In genomic region chr6:93909976-93910375, GRCm38 (mm10) we compare ENCODE assay signal across 15 mouse cellular contexts.
DNase-seq lines count a peak whose midpoint lies in the region; ATAC-seq and TF ChIP-seq lines count a peak whose summit lies in the region.
"Had no signal": no experiment of that assay in that cellular context is flagged by ENCODE, and none has a peak within 500 bp of the region (broad histone marks: within the 10 kb centered on the region; RNA-seq: fewer than 3 reads in every experiment).

No protein-coding gene starts in this region.

- TF ChIP-seq CTCF in hindbrain, postnatal 0 days (IDR thresholded peaks at IDR 0.05; ENCODE audit: low read depth), result 0 out of 2 replicates have a peak, but pooled peaks have one; percentile 3

- peak overlapping the region; percentile 20; the same call in 1 of the 2 replicates for H3K4me2 ChIP-seq in forebrain, embryonic 11.5 days (ENCODE audit: low read depth, low read length, severe bottlenecking)
- peak overlapping the region; percentile 88 for H3K4me2 ChIP-seq in forebrain, embryonic 16.5 days (ENCODE audit: low read length)
- peak overlapping the region; percentile 68 for H3K4me2 ChIP-seq in hindbrain, postnatal 0 days (ENCODE audit: low read depth, low read length)
- peak overlapping the region; percentile 61 for H3K4me2 ChIP-seq in neural tube, embryonic 12.5 days (replicated peaks)
- H3K4me2 ChIP-seq in heart, embryonic 11.5 days, result no peak overlapping the region
- H3K4me2 ChIP-seq: liver, embryonic 12.5 days had no signal

- no peak overlapping the region for H3K4me3 ChIP-seq in forebrain, embryonic 11.5 days (ENCODE audit: low read depth, low read length)
- H3K4me3 ChIP-seq in forebrain, embryonic 16.5 days (replicated peaks; ENCODE audit: low read length), result no peak overlapping the region
- H3K4me3 ChIP-seq in hindbrain, postnatal 0 days (ENCODE audit: low read length), result peak overlapping the region; percentile 6; the same call in 1 of the 2 replicates
- no peak overlapping the region for H3K4me3 ChIP-seq in neural tube, embryonic 12.5 days
- no peak overlapping the region for H3K4me3 ChIP-seq in heart, embryonic 11.5 days (ENCODE audit: low read depth, low read length)
- H3K4me3 ChIP-seq: limb, embryonic 10.5 days; liver, embryonic 12.5 days had no signal

- no peaks in the 10 kb centered on the region for H3K9me3 ChIP-seq in forebrain, embryonic 11.5 days (ENCODE audit: control insufficient read depth, low read length)
- no peaks in the 10 kb centered on the region for H3K9me3 ChIP-seq in forebrain, embryonic 16.5 days (ENCODE audit: control insufficient read depth, low read length)
- no peaks in the 10 kb centered on the region for H3K9me3 ChIP-seq in hindbrain, postnatal 0 days (ENCODE audit: low read length)
- H3K9me3 ChIP-seq in neural tube, embryonic 12.5 days, result no peaks in the 10 kb centered on the region
- H3K9me3 ChIP-seq in heart, embryonic 11.5 days (replicated peaks; ENCODE audit: control insufficient read depth, low read length), result no peaks in the 10 kb centered on the region
- H3K9me3 ChIP-seq: limb, embryonic 10.5 days; liver, embryonic 12.5 days had no signal

- no peak for DNase-seq in forebrain, embryonic 11.5 days (ENCODE audit: low spot score)
- DNase-seq in hindbrain, postnatal 0 days (ENCODE audit: low spot score), result no peak
- no peak for DNase-seq in spleen, postnatal 14 days (ENCODE audit: low spot score in 2 of 2)
- DNase-seq in right cerebral cortex, adult 2 months (ENCODE audit: low spot score in 2 of 2), result no peak
- DNase-seq: cerebellum, adult 11-12 months; gastrocnemius, postnatal 25 days; kidney, adult 2 months; kidney, postnatal 25 days; right cerebral cortex, adult 18-20 months; thymus, postnatal 36 days had no signal

- no peak for ATAC-seq in forebrain, embryonic 11.5 days (replicated peaks; ENCODE audit: low FRiP score)
- no peak for ATAC-seq in forebrain, embryonic 16.5 days
- no peak for ATAC-seq in hindbrain, postnatal 0 days
- no peak for ATAC-seq in neural tube, embryonic 12.5 days (ENCODE audit: low FRiP score, low read depth)
- ATAC-seq in heart, embryonic 11.5 days (replicated peaks; ENCODE audit: insufficient number of reproducible peaks, low FRiP score, low TSS enrichment), result no peak
- ATAC-seq: liver, embryonic 12.5 days had no signal

- H3K27me3 ChIP-seq in forebrain, embryonic 11.5 days (ENCODE audit: control insufficient read depth, insufficient read depth, low read length), result no peaks in the 10 kb centered on the region
- no peaks in the 10 kb centered on the region for H3K27me3 ChIP-seq in forebrain, embryonic 16.5 days (replicated peaks; ENCODE audit: control insufficient read depth, insufficient read depth, low read length)
- H3K27me3 ChIP-seq in hindbrain, postnatal 0 days (ENCODE audit: insufficient read depth, low read length), result no peaks in the 10 kb centered on the region
- no peaks in the 10 kb centered on the region for H3K27me3 ChIP-seq in neural tube, embryonic 12.5 days (replicated peaks)
- no peaks in the 10 kb centered on the region for H3K27me3 ChIP-seq in heart, embryonic 11.5 days (ENCODE audit: control insufficient read depth, insufficient read depth, low read length)

- WGBS in forebrain, embryonic 11.5 days, result 87% methylated on average over 4 of the region's 4 CpGs
- 43% methylated on average over 4 of the region's 4 CpGs for WGBS in forebrain, embryonic 16.5 days
- WGBS in hindbrain, postnatal 0 days, result 58% methylated on average over 4 of the region's 4 CpGs
- 85% methylated on average over 4 of the region's 4 CpGs for WGBS in neural tube, embryonic 12.5 days
- WGBS in heart, embryonic 11.5 days (ENCODE audit: insufficient replicate concordance), result 85% methylated on average over 4 of the region's 4 CpGs

- peaks cover 24% of the 10 kb centered on the region for H3K4me1 ChIP-seq in forebrain, embryonic 11.5 days (replicated peaks; ENCODE audit: control insufficient read depth, insufficient read depth, low read length)
- H3K4me1 ChIP-seq in forebrain, embryonic 16.5 days (replicated peaks; ENCODE audit: control insufficient read depth, insufficient read depth, low read length), result peaks cover 42% of the 10 kb centered on the region
- H3K4me1 ChIP-seq in hindbrain, postnatal 0 days (ENCODE audit: insufficient read depth, low read length), result peaks cover 6% of the 10 kb centered on the region; the same call in 1 of the 2 replicates
- peaks cover 45% of the 10 kb centered on the region for H3K4me1 ChIP-seq in neural tube, embryonic 12.5 days
- peaks cover 21% of the 10 kb centered on the region for H3K4me1 ChIP-seq in heart, embryonic 11.5 days (ENCODE audit: control insufficient read depth, insufficient read depth, low read length)

- no peak overlapping the region for H3K27ac ChIP-seq in forebrain, embryonic 11.5 days (ENCODE audit: low read depth, low read length)
- H3K27ac ChIP-seq in forebrain, embryonic 16.5 days (ENCODE audit: low read length), result no peak overlapping the region
- no peak overlapping the region for H3K27ac ChIP-seq in hindbrain, postnatal 0 days
- H3K27ac ChIP-seq in neural tube, embryonic 12.5 days, result no peak overlapping the region
- H3K27ac ChIP-seq in heart, embryonic 11.5 days (ENCODE audit: low read depth, low read length), result no peak overlapping the region
- H3K27ac ChIP-seq: limb, embryonic 10.5 days; liver, embryonic 12.5 days had no signal

- H3K36me3 ChIP-seq in forebrain, embryonic 11.5 days (ENCODE audit: control insufficient read depth, insufficient read depth, low read length), result no peaks in the 10 kb centered on the region
- H3K36me3 ChIP-seq in forebrain, embryonic 16.5 days (ENCODE audit: control insufficient read depth, insufficient read depth), result no peaks in the 10 kb centered on the region
- H3K36me3 ChIP-seq in hindbrain, postnatal 0 days (ENCODE audit: insufficient read depth, low read length), result no peaks in the 10 kb centered on the region
- no peaks in the 10 kb centered on the region for H3K36me3 ChIP-seq in neural tube, embryonic 12.5 days
- H3K36me3 ChIP-seq in heart, embryonic 11.5 days (ENCODE audit: control insufficient read depth, insufficient read depth, low read length), result no peaks in the 10 kb centered on the region
- H3K36me3 ChIP-seq: limb, embryonic 10.5 days; liver, embryonic 12.5 days had no signal

- H3K9ac ChIP-seq in forebrain, embryonic 11.5 days (ENCODE audit: low read length), result 0 out of 2 replicates have a peak overlapping the region, but pooled peaks have one; percentile 10
- H3K9ac ChIP-seq in forebrain, embryonic 16.5 days (replicated peaks; ENCODE audit: low read depth, low read length), result no peak overlapping the region
- H3K9ac ChIP-seq in hindbrain, postnatal 0 days (replicated peaks; ENCODE audit: low read length), result no peak overlapping the region
- H3K9ac ChIP-seq in neural tube, embryonic 12.5 days, result no peak overlapping the region
- no peak overlapping the region for H3K9ac ChIP-seq in heart, embryonic 11.5 days (ENCODE audit: low read depth, low read length)
- H3K9ac ChIP-seq: liver, embryonic 12.5 days had no signal
